Mouse (Mus musculus) small intestine, adult 2 months (tissue): ENCODE results near the gene Hist2h3c2. TPM values are rescaled to one million over a fixed set of nuclear protein-coding genes. Genes with fewer than 3 reads are reported as not detected.
"Not testable (repeated sequence)": the region's sequence is repeated elsewhere in the genome, so short reads cannot be mapped to it uniquely, and the experiment has no call there.

ENCODE experiments used
- H3K27ac ChIP-seq: fragments of 200-500 bp; 2 replicates; pipeline ENCODE4 v1.5.1; 2012; ENCODE audit warnings: low read depth, low read length, control low read depth, inconsistent platforms; ENCODE audit not compliant: insufficient read depth
- H3K27me3 ChIP-seq: fragments of 200-500 bp; 2 replicates; pipeline ENCODE4 v1.6.1; 2012; ENCODE audit warnings: mild to moderate bottlenecking, moderate library complexity, low read length, inconsistent platforms; ENCODE audit not compliant: control insufficient read depth, insufficient read depth
- H3K36me3 ChIP-seq: fragments of 200-500 bp; 2 replicates; pipeline ENCODE4 v1.6.1; 2012; ENCODE audit warnings: mild to moderate bottlenecking, low read length, control low read depth, inconsistent platforms; ENCODE audit not compliant: control insufficient read depth, insufficient read depth
- H3K4me1 ChIP-seq: fragments of 200-500 bp; 2 replicates; pipeline ENCODE4 v1.6.1; 2012; ENCODE audit warnings: low read length, inconsistent platforms, mixed read lengths; ENCODE audit not compliant: control insufficient read depth, insufficient read depth, insufficient read length
- H3K4me3 ChIP-seq: fragments of 200-500 bp; 2 replicates; pipeline ENCODE4 v1.5.1; 2012; ENCODE audit warnings: low read depth, mild to moderate bottlenecking, control low read depth, inconsistent platforms, low read length, moderate library complexity
- CTCF ChIP-seq: fragments of 200-500 bp; IDR thresholded peaks from 2 replicates; pipeline ENCODE4 v1.5.1; 2012; ENCODE audit warnings: low read depth, mild to moderate bottlenecking, control low read depth, inconsistent platforms, low read length, moderate library complexity, mixed read lengths; ENCODE audit not compliant: insufficient replicate concordance, insufficient read length; ENCODE audit errors: extremely low read depth
- POLR2A ChIP-seq: fragments of 200-500 bp; IDR thresholded peaks from 2 replicates; pipeline ENCODE4 v1.6.1; 2012; ENCODE audit warnings: low read depth, mild to moderate bottlenecking, control low read depth, inconsistent platforms, low read length, moderate library complexity
- WGBS: fragments of 180-500 bp; shearing (Covaris S2); methylation state at CpG from one replicate; pipeline ENCODE4 v1.1.7; 2018; 5-methylcytosine and 5-hydroxymethylcytosine counted together
- polyA plus RNA-seq: library from polyadenylated mRNA; depleted of rRNA; stranded (reverse); fragments of >200 nt; gene quantifications from 2 replicates; pipeline ENCODE4 v1.2.3, GENCODE M21; 2012

The Hist2h3c2 gene
- polyA plus RNA-seq, 1 experiment, result 109 TPM

DNA sequence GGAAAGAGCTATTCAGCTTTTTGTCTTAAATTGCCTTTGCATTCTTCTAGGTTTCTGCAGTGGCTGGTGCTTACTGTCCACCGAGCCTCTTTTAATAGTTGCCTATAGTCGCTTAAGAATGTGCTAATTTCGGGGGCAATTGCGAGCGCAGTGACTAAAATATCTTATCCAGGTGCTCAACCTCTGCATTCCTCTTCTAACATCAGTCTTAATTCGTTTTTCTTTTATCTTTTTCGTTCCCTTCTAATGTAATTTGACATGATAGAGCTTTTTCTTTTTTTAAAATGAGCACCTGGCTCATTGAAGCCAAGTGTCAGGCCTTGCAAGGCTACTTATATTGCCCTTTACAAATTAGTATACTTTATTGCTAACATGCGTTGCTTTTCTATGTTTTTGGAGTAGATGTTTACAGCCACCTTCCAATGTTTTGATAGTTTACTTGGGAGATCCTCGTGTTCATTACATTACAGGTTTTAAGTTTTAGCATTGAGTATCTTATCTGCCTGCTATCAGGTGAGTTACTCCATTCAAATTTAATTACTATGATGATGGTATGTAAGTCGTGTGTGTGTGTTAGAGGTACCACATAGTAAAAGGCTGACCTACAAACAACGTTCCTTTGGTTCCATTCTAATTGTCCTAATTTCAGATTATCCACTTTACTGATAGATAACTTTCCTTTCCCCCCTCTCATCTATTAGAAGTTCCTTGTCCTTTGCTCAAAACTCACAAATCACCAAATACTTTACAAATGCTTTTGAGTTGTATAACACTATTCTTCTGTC is 8.6 kb upstream of the Hist2h3c2 start:
- WGBS, result 11% methylated on average over 11 of the region's 11 CpGs
- peak overlapping the region; percentile 27; the same call in 1 of the 2 replicates for H3K4me3 ChIP-seq
- H3K27me3 ChIP-seq, result no peaks in the 10 kb centered on the region
- H3K36me3 ChIP-seq, result no peaks in the 10 kb centered on the region
- no peak for TF ChIP-seq POLR2A
- TF ChIP-seq CTCF, result no peak
- no peak overlapping the region for H3K27ac ChIP-seq
- peaks cover 6% of the 10 kb centered on the region; the same call in 1 of the 2 replicates for H3K4me1 ChIP-seq

DNA sequence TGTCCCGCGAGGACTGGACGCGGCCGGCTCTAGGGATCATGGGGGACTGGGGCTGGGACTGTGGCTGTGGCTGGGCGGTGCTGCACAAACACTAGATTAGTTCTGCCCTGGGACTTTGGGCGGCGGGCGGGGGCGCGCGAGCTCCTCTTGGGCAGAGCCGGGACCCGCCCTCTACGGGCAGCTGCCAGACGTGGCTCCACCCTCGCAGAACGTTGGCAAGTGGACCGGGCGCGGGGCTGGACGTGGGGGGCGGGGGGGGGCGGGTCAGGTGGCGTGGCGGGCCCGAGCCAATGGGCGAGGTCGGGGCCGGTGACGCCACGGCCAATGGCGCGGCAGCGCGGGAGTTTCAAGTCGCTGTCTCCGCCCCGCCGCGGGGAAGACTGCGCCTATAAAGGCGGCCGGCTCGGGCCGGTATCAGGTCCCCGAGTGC is 7.5 kb upstream of the Hist2h3c2 start, which contains the start of gene Hist2h3c1:
Hist2h3c1 (plus strand) TSS at position 259 of the 430 bp plus-strand sequence.
- not testable (repeated sequence) for H3K36me3 ChIP-seq, H3K4me1 ChIP-seq
- WGBS, result 0% methylated on average over 4 of the region's 47 CpGs

DNA sequence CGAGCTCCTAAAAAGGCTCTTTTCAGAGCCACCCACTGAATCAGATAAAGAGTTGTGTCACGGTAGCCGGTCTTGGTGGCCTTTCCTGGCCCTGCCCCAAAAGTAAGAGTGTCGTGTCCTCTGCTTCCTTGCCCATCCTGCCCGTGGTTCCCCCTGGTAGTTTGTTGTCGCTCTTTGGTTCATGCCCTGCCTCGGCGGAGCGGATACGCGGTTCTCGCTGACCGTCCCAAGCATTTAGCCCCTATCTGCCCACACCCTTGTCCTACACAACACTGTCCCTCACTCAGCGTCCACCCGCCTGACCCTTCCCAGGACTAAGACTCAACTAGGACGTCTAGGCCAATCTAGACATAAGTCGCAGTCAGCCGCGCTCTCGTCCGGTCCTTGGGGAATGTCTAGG is 7.1 kb upstream of the Hist2h3c2 start:
- peak overlapping the region; percentile 89 for H3K27ac ChIP-seq
- peak overlapping the region; percentile 62 for H3K4me3 ChIP-seq
- H3K36me3 ChIP-seq, H3K4me1 ChIP-seq, H3K27me3 ChIP-seq: not testable (repeated sequence)
- 2% methylated on average over 12 of the region's 21 CpGs for WGBS

More for the DNA sequence above, 7.5 kb upstream of the Hist2h3c2 start, which contains the start of gene Hist2h3c1:
- Histone ChIP-seq H3K4me3 (peak within 1 kb of the TSS; percentile 62), H3K27ac (peak within 1 kb of the TSS; percentile 89)
- H3K27me3 ChIP-seq, result not testable (repeated sequence)

DNA sequence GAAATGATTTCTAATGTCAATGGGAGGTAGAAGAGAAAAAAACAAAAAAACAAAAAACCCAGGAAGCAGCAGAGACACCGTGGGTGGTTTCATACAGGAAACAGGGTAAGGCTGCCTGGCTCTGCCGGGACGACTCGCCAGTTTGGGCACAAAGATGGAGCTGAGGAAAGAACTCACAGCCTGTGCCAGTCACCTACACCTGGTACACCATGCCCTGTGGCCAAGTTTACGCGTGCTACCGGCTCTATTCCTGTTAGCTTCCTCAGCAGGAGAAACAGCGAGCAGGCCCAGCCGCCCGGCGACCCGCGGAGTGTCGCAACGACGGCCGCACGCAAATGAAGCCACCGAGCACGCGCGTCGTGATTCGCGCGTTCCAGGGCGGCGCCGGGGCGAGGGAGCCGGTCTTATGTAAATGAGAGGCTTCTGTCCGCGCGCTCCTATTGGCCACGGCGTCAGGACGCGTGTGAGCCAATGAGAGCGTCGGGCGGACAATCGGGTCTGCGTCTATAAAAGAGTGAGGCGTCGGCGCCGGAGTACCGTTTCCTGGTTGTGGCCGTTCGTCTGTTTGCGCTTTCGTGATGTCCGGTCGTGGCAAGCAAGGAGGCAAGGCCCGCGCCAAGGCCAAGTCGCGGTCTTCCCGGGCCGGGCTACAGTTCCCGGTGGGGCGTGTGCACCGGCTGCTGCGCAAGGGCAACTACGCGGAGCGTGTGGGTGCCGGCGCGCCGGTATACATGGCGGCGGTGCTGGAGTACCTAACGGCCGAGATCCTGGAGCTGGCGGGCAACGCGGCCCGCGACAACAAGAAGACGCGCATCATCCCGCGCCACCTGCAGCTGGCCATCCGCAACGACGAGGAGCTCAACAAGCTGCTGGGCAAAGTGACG is 6.3 kb upstream of the Hist2h3c2 start, which contains the start of gene Hist2h2aa1:
Hist2h2aa1 (plus strand) TSS at position 495 of the 884 bp plus-strand sequence.
- peak within 1 kb of the TSS; percentile 100 for H3K27ac ChIP-seq
- not testable (repeated sequence) for H3K36me3 ChIP-seq, H3K4me1 ChIP-seq, H3K27me3 ChIP-seq
- TF ChIP-seq POLR2A, result peak; percentile 49; the same call in 1 of the 2 replicates
- peak within 1 kb of the TSS; percentile 76 for H3K4me3 ChIP-seq
- under 1% methylated on average over 40 of the region's 88 CpGs for WGBS

DNA sequence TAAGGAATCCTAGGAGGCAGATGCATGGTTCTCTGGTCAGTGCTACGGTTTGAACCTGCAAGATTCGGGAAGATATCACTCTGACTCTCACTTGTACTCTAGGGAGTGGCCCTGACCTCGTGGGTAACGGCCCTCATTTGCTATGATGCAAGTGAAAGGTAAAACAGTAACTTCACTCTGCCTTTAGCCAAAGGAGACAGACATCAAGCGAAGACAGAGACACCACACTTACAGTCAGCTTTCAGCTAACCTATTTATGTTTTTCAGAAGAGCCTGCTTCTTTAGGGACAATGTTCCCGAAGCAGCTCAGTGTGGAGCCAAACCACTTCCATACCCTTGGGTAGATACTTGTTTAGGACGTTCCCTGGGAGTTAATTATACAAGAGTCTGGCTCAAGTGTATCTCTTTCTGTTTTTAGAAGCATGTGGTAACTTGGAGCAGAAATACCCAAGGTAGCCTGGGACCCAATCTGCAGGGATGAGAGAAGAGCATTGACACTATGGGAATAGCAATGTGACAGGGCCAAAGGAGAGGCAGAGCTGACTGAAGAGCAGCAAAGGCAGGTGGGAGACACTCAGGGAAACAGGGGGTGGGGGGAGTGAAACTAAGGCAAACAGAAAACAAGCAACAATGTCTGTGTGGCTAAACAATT is 5.1 kb upstream of the Hist2h3c2 start:
- no peak for TF ChIP-seq CTCF
- TF ChIP-seq POLR2A, result no peak
- Histone ChIP-seq H3K4me3 (no peak overlapping the region), H3K4me1 (peaks cover 6% of the 10 kb centered on the region; the same call in 1 of the 2 replicates), H3K27ac (peak overlapping the region; percentile 74), H3K36me3 (no peaks in the 10 kb centered on the region), H3K27me3 (no peaks in the 10 kb centered on the region)
- WGBS, result 29% methylated on average over 7 of the region's 7 CpGs

DNA sequence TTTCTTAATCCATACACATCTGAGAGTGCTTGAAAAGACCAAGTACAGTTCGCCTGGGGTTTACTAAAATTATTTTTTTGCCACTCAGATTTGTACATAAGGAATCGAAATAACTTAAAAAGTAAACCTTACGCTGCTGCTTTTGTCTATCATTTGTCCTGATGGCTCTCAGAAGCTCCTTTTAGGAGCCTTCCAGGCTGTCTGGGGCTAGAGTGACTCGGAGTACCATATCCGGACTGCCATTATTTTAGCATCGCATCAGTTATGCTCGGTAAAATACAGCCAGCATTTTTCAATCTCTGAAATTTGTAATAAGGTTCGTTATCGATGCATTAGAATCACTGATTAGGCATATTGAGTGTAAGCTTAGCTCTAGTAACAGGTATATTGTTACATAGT is 1.9 kb upstream of the Hist2h3c2 start:
- 80% methylated on average over 9 of the region's 9 CpGs for WGBS
- Histone ChIP-seq H3K27me3 (no peaks in the 10 kb centered on the region), H3K4me1 (peaks cover 6% of the 10 kb centered on the region; the same call in 1 of the 2 replicates), H3K36me3 (no peaks in the 10 kb centered on the region), H3K4me3 (no peak overlapping the region), H3K27ac (0 out of 2 replicates have a peak overlapping the region, but pooled peaks have one; percentile 44)
- TF ChIP-seq CTCF (no peak), POLR2A (no peak)
